10 mouse cellular contexts compared by ENCODE assay signal in genomic region chr1:63274046-63274730, GRCm38 (mm10). TPM values are rescaled to one million over a fixed set of nuclear protein-coding genes. Genes with fewer than 3 reads are reported as not detected.
DNase-seq lines count a peak whose midpoint lies in the region; ATAC-seq and TF ChIP-seq lines count a peak whose summit lies in the region.
"Had no signal": no experiment of that assay in that cellular context is flagged by ENCODE, and none has a peak within 500 bp of the region (broad histone marks: within the 10 kb centered on the region; RNA-seq: fewer than 3 reads in every experiment).

No protein-coding gene starts in this region.

- H3K4me3 ChIP-seq in lung, embryonic 14.5 days (ENCODE audit: low read depth, low read length): peak overlapping the region; percentile 53
- H3K4me3 ChIP-seq in forebrain, embryonic 11.5 days (ENCODE audit: low read depth, low read length): peak overlapping the region; percentile 63
- peak overlapping the region; percentile 48 for H3K4me3 ChIP-seq in limb, embryonic 11.5 days (ENCODE audit: low read depth, low read length)

- no peaks in the 10 kb centered on the region for H3K4me1 ChIP-seq in lung, embryonic 14.5 days (ENCODE audit: insufficient read depth)
- H3K4me1 ChIP-seq in forebrain, embryonic 11.5 days (replicated peaks; ENCODE audit: control insufficient read depth, insufficient read depth, low read length): peaks cover 5% of the 10 kb centered on the region; the same call in 1 of the 2 replicates
- H3K4me1 ChIP-seq in limb, embryonic 11.5 days (ENCODE audit: control insufficient read depth, insufficient read depth, low read length): no peaks in the 10 kb centered on the region

- H3K4me2 ChIP-seq in lung, embryonic 14.5 days: peak overlapping the region; percentile 70
- H3K4me2 ChIP-seq in forebrain, embryonic 11.5 days (ENCODE audit: low read depth, low read length, severe bottlenecking): peak overlapping the region; percentile 55
- peak overlapping the region; percentile 59 for H3K4me2 ChIP-seq in limb, embryonic 11.5 days (ENCODE audit: low read depth, severe bottlenecking)

- no peak for TF ChIP-seq CTCF in lung, embryonic 14.5 days (IDR thresholded peaks at IDR 0.05; ENCODE audit: low read depth)

- no peak for ATAC-seq in lung, embryonic 14.5 days (ENCODE audit: insufficient read depth)
- ATAC-seq in forebrain, embryonic 11.5 days (replicated peaks; ENCODE audit: low FRiP score): no peak
- no peak for ATAC-seq in limb, embryonic 11.5 days (ENCODE audit: insufficient number of reproducible peaks, low FRiP score, low TSS enrichment, low read depth)
- ATAC-seq in megakaryocyte, adult 5-6 weeks (ENCODE audit: poor library complexity, severe bottlenecking): no peak

- peak overlapping the region; percentile 67 for H3K9ac ChIP-seq in lung, embryonic 14.5 days
- H3K9ac ChIP-seq in forebrain, embryonic 11.5 days (ENCODE audit: low read length): peak overlapping the region; percentile 87
- peak overlapping the region; percentile 67; the same call in 1 of the 2 replicates for H3K9ac ChIP-seq in limb, embryonic 11.5 days (ENCODE audit: low read length)

- no peaks in the 10 kb centered on the region for H3K9me3 ChIP-seq in lung, embryonic 14.5 days (ENCODE audit: low read depth, low read length)
- H3K9me3 ChIP-seq in forebrain, embryonic 11.5 days (ENCODE audit: control insufficient read depth, low read length): no peaks in the 10 kb centered on the region
- H3K9me3 ChIP-seq in limb, embryonic 11.5 days (ENCODE audit: control insufficient read depth, low read length): no peaks in the 10 kb centered on the region

- no peaks in the 10 kb centered on the region for H3K36me3 ChIP-seq in lung, embryonic 14.5 days (ENCODE audit: insufficient read depth)
- no peaks in the 10 kb centered on the region for H3K36me3 ChIP-seq in forebrain, embryonic 11.5 days (ENCODE audit: control insufficient read depth, insufficient read depth, low read length)
- no peaks in the 10 kb centered on the region for H3K36me3 ChIP-seq in limb, embryonic 11.5 days (ENCODE audit: control insufficient read depth, insufficient read depth, low read length)

- H3K27me3 ChIP-seq in lung, embryonic 14.5 days (ENCODE audit: insufficient read depth, low read length): peaks cover 69% of the 10 kb centered on the region
- H3K27me3 ChIP-seq in forebrain, embryonic 11.5 days (ENCODE audit: control insufficient read depth, insufficient read depth, low read length): peaks cover 49% of the 10 kb centered on the region
- peaks cover 47% of the 10 kb centered on the region for H3K27me3 ChIP-seq in limb, embryonic 11.5 days (ENCODE audit: control insufficient read depth, insufficient read depth, low read length)

- DNase-seq in lung, embryonic 14.5 days: peak; percentile 46
- no peak for DNase-seq in lung, postnatal 14 days
- DNase-seq in forebrain, embryonic 11.5 days (ENCODE audit: low spot score): no peak
- no peak for DNase-seq in limb, embryonic 11.5 days (ENCODE audit: low spot score)
- DNase-seq in retina, embryonic 14.5 days (ENCODE audit: low spot score): peak; percentile 52
- DNase-seq in left cerebral cortex, postnatal 14 days (ENCODE audit: low spot score in 2 of 2): no peak
- DNase-seq in layer of hippocampus, adult 18-20 months (ENCODE audit: low spot score in 2 of 2): no peak
- DNase-seq: right cerebral cortex, postnatal 4 days had no signal

- WGBS in lung, embryonic 14.5 days: 16% methylated on average over 19 of the region's 19 CpGs
- WGBS in forebrain, embryonic 11.5 days: 10% methylated on average over 19 of the region's 19 CpGs
- 17% methylated on average over 19 of the region's 19 CpGs for WGBS in limb, embryonic 11.5 days

- intact Hi-C loops in left cerebral cortex, postnatal 14 days (cut with DNase I): loop anchor here (10.0 kb wide), 1 partner anchor 171 kb away; the partner anchor contains the start of gene Adam23

- H3K27ac ChIP-seq in lung, embryonic 14.5 days (ENCODE audit: low read depth): no peak overlapping the region
- H3K27ac ChIP-seq in forebrain, embryonic 11.5 days (ENCODE audit: low read depth, low read length): no peak overlapping the region
- no peak overlapping the region for H3K27ac ChIP-seq in limb, embryonic 11.5 days (replicated peaks; ENCODE audit: low read depth, low read length)

RNA-seq across cellular contexts. Expression of gene Zdbf2, which starts 1.1 kb away (rescaled TPM):
- polyA plus RNA-seq in lung, embryonic 14.5 days (2014; fragmentation: Nextera tagmentation; extraction: Ambion mirVana): 5.7 and 7.6 TPM in 2 replicates
- polyA plus RNA-seq in forebrain, embryonic 11.5 days (2014; fragmentation: Nextera tagmentation; extraction: Ambion mirVana): 25.8 and 26.7 TPM in 2 replicates
- 11.3 and 11.4 TPM in 2 replicates for polyA plus RNA-seq in limb, embryonic 11.5 days (2014; fragmentation: Nextera tagmentation; extraction: Ambion mirVana)
- total RNA-seq in left cerebral cortex, postnatal 14 days (2021): 10 to 100 TPM; 17.3 to 24.2 TPM
- 10 to 100 TPM; 19.3 to 19.5 TPM for total RNA-seq in layer of hippocampus, adult 18-20 months (2021)
- not detected in 2 replicates for total RNA-seq in megakaryocyte, adult 5-6 weeks (2015)
- total RNA-seq in megakaryocyte, adult 5-6 weeks (2017): not detected in 2 replicates
- polyA plus RNA-seq: liver, adult 2 months had no signal

RNA-seq across cellular contexts. Expression of gene Gpr1, which starts 59.8 kb away (rescaled TPM):
- not detected in 2 replicates for polyA plus RNA-seq in lung, embryonic 14.5 days (2014; fragmentation: Nextera tagmentation; extraction: Ambion mirVana)
- polyA plus RNA-seq in forebrain, embryonic 11.5 days (2014; fragmentation: Nextera tagmentation; extraction: Ambion mirVana): 0.35 TPM in 1 of 2 replicates, not detected in the other
- 0.09 TPM in 1 of 2 replicates, not detected in the other for polyA plus RNA-seq in limb, embryonic 11.5 days (2014; fragmentation: Nextera tagmentation; extraction: Ambion mirVana)
- under 1 TPM; 0.29 to 0.63 TPM for total RNA-seq in left cerebral cortex, postnatal 14 days (2021)
- total RNA-seq in layer of hippocampus, adult 18-20 months (2021): under 1 TPM; 0.47 to 0.48 TPM
- not detected in 2 replicates for total RNA-seq in megakaryocyte, adult 5-6 weeks (2015)
- not detected in 2 replicates for total RNA-seq in megakaryocyte, adult 5-6 weeks (2017)
- total RNA-seq: liver, adult 2 months had no signal
- polyA plus RNA-seq: liver, adult 2 months had no signal

Comparison
In these comparisons a context has a peak if more than half of its experiments do, and no peak if none do; other contexts are left out.
1. DNase-seq: peak in lung, embryonic 14.5 days (single experiment) and retina, embryonic 14.5 days (single experiment); none in lung, postnatal 14 days (single experiment), forebrain, embryonic 11.5 days (single experiment), limb, embryonic 11.5 days (single experiment), left cerebral cortex, postnatal 14 days (0 of 2) and layer of hippocampus, adult 18-20 months (0 of 2).
2. RNA of gene Zdbf2, which starts 1.1 kb away (total RNA-seq): 17.3 to 24.2 TPM in left cerebral cortex, postnatal 14 days and 19.3 to 19.5 TPM in layer of hippocampus, adult 18-20 months; not detected in megakaryocyte, adult 5-6 weeks; every median in the first group is over 10 times any median in the second.
3. Peak in every context shown above with its lines, with median percentiles within 50 percentile points of each other: H3K4me2 ChIP-seq, H3K4me3 ChIP-seq and H3K9ac ChIP-seq.